Mouse (Mus musculus): ENCODE measurements around the gene Hba-a2. TPM values are rescaled to one million over a fixed set of nuclear protein-coding genes. Genes with fewer than 3 reads are reported as not detected.
"Not testable (repeated sequence)": the region's sequence is repeated elsewhere in the genome, so short reads cannot be mapped to it uniquely, and the experiment has no call there.

Hba-a2 gene
- total RNA-seq (2021) = 100 to 1,000 TPM; 192 to 362 TPM

DNA sequence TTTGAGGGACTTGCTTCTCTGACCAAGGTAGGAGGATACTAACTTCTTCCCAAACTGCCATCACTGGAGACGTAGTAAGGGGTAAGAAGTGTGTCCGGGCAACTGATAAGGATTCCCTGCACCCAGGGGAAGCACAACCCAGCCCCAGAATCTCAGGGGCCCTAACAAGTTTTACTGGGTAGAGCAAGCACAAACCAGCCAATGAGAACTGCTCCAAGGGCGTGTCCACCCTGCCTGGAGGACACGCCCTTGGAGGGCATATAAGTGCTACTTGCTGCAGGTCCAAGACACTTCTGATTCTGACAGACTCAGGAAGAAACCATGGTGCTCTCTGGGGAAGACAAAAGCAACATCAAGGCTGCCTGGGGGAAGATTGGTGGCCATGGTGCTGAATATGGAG, at the start of gene Hba-a2:
Gene Hba-a2, plus strand, starts transcription at position 287 of the 400 bp plus-strand sequence.
- DNase-seq = not testable (repeated sequence)

DNA sequence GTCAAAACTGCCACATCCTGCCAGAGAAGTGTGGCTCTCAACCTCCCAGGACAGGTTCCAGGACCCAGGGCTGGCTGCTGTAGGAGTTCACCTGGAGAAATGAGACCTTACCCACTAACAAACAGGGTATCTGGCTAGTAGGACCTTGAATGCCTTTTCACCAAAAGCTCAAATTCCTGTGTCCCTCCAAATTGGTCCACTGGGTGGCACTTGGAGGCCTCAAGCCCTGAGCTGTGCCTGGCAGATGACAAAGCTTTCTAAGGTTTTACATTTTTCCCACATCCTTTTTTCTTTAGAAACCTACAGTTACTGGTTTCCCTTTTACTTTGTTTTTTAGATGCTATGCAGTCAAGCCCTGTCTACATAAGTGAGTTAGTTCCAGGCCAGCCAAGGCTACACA, 49.2 kb upstream of the Hba-a2 start:
- no peak for DNase-seq

- DNase-seq = no peak
Measured at GRCm38 (mm10) chr11:32248350-32248749, 47.9 kb upstream of the Hba-a2 start.

GRCm38 (mm10) chr11:32250880-32251763, 45.2 kb upstream of the Hba-a2 start:
- no peak for DNase-seq

GRCm38 (mm10) chr11:32253121-32253520, 43.2 kb upstream of the Hba-a2 start:
- DNase-seq = no peak

DNA sequence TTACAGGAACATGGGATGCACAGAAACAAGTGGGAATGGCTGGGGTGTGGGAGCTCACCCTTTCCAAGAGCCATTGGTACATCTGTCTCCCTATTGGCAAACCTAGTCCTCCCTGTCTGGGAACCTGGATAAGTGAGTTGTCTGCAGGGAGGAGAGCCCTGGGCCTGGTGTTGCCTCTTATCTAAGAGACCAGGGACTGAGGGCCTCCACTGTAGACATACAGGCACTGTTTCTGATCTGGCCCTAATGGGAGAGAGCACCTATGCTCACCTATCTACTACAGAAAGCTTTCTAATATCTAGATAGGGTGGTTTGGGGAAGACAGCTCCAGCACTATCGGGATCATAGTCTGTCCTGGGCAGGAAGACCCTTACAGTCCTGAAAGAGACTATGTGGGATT, 40.1 kb upstream of the Hba-a2 start:
- no peak for DNase-seq

GRCm38 (mm10) chr11:32256566-32256965, 39.7 kb upstream of the Hba-a2 start:
- no peak for DNase-seq

DNA sequence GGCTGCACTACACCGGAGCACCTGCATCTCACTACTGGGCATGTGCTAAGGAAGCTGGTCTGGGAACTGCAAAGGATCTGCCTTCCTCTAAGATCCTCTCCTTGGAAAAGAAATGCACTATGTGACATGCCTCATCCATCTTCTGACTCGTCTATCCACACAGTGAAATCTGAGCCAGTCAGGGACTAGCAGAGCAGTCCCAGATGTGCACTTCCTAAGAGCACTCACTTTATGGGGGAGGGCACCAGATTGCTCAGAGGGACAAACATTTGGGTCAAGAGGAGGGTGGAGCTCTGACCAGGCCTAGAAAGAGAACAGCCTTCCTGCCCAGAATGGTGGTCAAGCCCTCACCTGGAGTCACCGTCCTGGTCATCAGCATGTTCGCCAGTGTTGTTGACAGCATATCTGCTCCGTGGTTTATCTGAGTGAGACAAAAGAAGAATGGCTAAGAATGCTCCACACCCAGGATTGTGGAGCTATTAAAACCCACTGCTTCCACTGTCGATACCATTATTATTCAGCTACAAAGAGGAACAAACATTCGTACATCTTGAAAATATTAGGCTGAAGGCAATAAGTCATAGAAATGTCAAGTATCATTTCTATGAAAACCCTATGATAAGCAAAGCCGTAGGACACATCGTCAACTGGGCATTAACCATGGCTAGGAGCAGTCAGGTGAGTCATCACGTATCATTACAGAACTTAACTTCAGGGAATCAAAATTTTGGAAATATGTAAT, 33.4 kb upstream of the Hba-a2 start:
- DNase-seq = no peak

GRCm38 (mm10) chr11:32265117-32265738, 31.1 kb upstream of the Hba-a2 start:
- DNase-seq = no peak

DNA sequence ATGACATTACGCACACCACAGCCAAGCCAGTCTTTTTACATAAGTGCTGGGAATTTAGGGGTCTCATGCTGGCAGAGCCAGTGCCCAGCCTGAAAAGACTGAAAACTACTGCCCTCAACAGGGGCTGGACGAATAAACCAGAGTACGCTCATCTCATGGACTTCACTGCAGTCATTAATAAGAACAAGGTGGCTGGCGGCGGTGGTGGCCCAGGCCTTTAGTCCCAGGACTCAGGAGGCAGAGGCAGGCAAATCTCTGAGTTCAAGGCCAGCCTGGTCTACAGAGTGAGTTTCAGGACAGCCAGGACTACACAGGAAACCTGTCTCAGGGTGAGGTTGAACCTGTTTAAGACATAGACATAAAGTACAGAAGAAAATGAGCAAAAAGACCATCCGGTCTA, 30.1 kb upstream of the Hba-a2 start:
- no peak for DNase-seq

DNA sequence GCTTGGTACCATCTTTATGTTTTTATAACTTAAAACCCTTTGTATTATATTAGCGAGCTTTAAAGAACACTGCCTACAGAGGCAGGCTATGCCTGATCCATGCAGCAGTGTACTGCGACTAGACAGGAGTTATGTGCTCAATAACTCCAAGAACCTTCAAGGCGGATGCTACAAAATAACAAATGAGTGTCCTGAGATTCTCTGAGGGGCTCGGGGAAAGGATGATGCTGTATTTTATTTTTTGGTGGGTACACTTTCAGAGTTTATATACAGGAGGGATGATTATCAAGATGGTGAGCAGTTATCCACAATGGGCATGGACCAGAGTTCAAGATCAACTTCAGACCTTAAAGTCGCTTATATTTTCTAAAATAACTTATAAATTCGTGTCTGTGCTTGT, 29.5 kb upstream of the Hba-a2 start:
- no peak for DNase-seq

GRCm38 (mm10) chr11:32267188-32267884, 29.0 kb upstream of the Hba-a2 start, which contains the start of gene Nprl3:
Gene Nprl3 (minus strand): TSS chr11:32267707.
- peak; percentile 96 for DNase-seq

- no peak for DNase-seq
Measured at GRCm38 (mm10) chr11:32267964-32268363, 28.3 kb upstream of the Hba-a2 start.

GRCm38 (mm10) chr11:32268952-32269351, 27.3 kb upstream of the Hba-a2 start:
- no peak for DNase-seq

GRCm38 (mm10) chr11:32271178-32271577, 25.1 kb upstream of the Hba-a2 start:
- no peak for DNase-seq

DNA sequence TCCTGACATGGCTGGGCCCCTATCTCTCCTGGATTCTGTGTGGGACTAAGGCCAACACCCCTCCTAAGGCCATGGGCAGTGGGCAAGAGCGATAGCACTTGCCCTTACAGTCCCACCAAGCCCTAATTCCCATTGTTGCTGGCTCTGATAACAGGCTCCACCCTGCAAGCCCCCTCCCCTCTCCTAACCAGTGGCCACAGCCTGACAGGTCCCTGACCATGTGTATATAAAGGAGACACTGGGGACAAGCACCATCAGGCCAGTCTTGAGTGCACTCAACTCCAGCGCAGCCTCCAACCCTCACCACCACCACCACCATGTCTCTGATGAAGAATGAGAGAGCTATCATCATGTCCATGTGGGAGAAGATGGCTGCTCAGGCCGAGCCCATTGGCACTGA, 19.9 kb upstream of the Hba-a2 start, which contains the start of gene Hba-x:
Gene Hba-x, plus strand, starts transcription at position 54 of the 400 bp plus-strand sequence.
- DNase-seq = no peak

DNA sequence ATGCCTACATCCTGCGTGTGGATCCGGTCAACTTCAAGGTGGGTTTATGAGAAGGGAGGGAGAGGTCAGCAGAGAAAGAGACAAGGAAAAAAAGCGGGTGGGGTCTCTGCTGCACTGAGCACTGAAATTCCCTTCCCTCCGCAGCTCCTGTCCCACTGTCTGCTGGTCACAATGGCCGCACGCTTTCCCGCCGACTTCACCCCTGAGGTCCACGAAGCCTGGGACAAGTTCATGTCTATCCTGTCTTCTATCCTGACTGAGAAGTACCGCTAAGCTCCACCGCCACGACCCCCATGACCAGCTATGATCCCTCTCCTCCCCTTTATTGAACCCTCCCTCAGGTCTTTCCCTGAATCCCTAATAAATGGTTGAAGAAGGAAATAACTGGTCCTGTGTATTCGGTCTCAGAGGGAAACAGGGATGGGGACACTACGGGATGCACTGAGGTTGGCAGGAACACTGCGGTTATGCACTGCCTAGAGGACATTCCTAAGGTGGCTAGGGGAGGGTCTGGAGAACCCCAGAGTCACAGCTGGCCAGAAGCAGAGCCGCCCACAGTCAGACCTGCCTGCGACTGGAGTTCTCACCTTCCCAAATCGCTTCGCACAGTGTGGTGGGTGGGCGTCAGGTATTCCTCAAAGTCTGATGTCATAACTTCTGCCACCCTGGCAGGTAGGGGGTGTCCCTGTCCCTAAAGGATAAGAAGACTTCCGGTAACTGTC, 18.4 kb upstream of the Hba-a2 start:
- no peak for DNase-seq

- no peak for DNase-seq
Measured at GRCm38 (mm10) chr11:32278458-32278957, 17.8 kb upstream of the Hba-a2 start.

- no peak for DNase-seq
Measured at GRCm38 (mm10) chr11:32280646-32281045, 15.6 kb upstream of the Hba-a2 start.

DNA sequence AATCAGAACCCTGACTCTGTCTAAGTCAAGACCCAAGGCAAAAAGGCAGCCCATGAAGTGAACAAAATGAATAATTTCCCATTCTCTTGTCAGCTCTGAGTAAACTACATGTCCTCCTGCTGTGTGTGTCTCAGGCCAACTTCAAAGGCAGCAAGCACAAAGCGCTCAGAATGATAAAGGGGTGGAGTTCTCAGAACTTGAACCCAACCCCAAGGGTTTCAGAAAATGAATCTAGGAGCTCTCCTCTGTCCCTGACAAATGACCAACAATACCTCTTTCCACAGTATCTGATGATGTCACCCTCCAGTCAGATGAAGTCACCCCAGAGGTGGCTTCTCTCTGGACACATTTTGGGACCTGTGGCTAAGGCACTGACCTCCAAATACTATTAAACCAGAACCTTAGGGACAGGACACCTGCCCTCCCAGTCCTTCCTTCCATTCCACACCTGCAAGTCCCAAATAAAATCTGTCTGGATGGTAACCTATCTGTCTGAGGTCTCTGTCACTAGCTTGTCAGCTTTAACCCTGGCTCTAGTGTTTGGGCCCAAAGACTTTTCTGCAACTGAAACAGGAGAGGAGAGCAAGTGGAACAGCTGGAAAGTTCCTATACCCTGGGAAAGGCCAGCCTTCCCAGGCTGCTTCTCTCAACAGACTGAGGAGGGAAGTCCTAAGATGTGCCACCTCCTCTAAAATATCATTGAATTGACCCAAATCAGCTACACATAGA, 14.7 kb upstream of the Hba-a2 start:
- no peak for DNase-seq

All from layer of hippocampus, postnatal 36 days (tissue).